Mouse (Mus musculus) limb, embryonic 13.5 days (tissue): ENCODE data around the gene Hspb9. TPM values are rescaled to one million over a fixed set of nuclear protein-coding genes. Genes with fewer than 3 reads are reported as not detected.

ENCODE experiments used
- ATAC-seq: fragments of 200-750 bp; cut with Nextera tagmentation; 2 replicates; pipeline ENCODE4 v1.8.0; 2017; ENCODE audit warnings: low read depth, moderate number of reproducible peaks, moderate TSS enrichment; ENCODE audit not compliant: low FRiP score
- H3K27ac ChIP-seq: fragments of 300-500 bp; sonication (generic); 2 replicates; pipeline ENCODE4 v1.5.1; 2015; ENCODE audit warnings: inconsistent platforms, mild to moderate bottlenecking, moderate library complexity
- H3K27me3 ChIP-seq: fragments of 300-500 bp; sonication (generic); 2 replicates; pipeline ENCODE4 v1.6.1; 2015; ENCODE audit warnings: mild to moderate bottlenecking, inconsistent platforms
- H3K36me3 ChIP-seq: fragments of 300-500 bp; sonication (generic); 2 replicates; pipeline ENCODE4 v1.6.1; 2015; ENCODE audit warnings: inconsistent platforms, mild to moderate bottlenecking, moderate library complexity
- H3K4me1 ChIP-seq: fragments of 300-500 bp; sonication (generic); 2 replicates; pipeline ENCODE4 v1.6.1; 2015; ENCODE audit warnings: inconsistent platforms
- H3K4me2 ChIP-seq: fragments of 300-500 bp; sonication (generic); replicated peaks from 2 replicates; pipeline ENCODE4 v1.6.1; 2015; ENCODE audit warnings: inconsistent platforms, mild to moderate bottlenecking, moderate library complexity
- H3K4me3 ChIP-seq: fragments of 300-500 bp; sonication (generic); 2 replicates; pipeline ENCODE4 v1.5.1; 2015; ENCODE audit warnings: moderate library complexity, mild to moderate bottlenecking, inconsistent platforms
- H3K9ac ChIP-seq: fragments of 300-500 bp; sonication (generic); 2 replicates; pipeline ENCODE4 v1.6.1; 2015; ENCODE audit warnings: mild to moderate bottlenecking, inconsistent platforms
- H3K9me3 ChIP-seq: fragments of 300-500 bp; sonication (generic); 2 replicates; pipeline ENCODE4 v1.6.1; 2016; ENCODE audit warnings: inconsistent platforms
- WGBS: fragments of 180-500 bp; shearing (Covaris S2); methylation state at CpG from one replicate; pipeline ENCODE4 v1.1.7; 2015; 5-methylcytosine and 5-hydroxymethylcytosine counted together
- polyA plus RNA-seq: library from polyadenylated mRNA; unstranded; fragments of >200 nt; fragmentation: Nextera tagmentation; extraction: Ambion mirVana; gene quantifications from 2 replicates; pipeline ENCODE4 v1.2.1, GENCODE M21; 2015

The Hspb9 gene
- polyA plus RNA-seq, 1 experiment from 2014 or later, result not detected

DNA sequence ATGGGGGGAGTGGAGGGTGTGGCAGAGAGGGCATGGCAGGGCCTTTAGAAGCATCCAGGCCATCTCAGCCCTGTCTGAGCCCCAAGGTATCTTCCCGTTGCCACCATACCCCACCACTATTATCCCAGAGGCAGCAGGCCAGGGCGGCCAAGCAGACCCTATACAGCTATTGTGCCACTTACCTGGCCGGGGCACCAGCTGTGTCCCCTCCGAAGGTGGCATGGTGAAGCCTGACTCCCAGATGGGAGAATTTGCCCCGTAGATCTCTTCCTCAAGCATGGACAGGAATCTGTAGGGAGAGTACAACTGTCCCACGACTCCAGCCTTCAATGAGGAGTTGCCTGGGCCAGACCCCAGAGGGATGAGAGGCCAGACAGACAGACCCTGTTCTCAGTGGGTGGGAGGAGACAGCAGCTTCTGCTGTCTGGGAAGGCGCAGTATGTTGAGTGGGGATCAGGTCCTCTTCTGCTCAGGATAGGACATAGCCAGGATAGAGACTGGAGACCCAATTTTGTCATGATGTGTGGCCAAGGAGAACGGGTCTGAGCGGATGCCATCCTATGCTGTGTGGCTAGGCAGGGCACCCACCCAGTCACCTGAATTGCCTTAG, 4.3 kb upstream of the Hspb9 start:
- no peaks in the 10 kb centered on the region for H3K27me3 ChIP-seq
- peaks cover 28% of the 10 kb centered on the region for H3K4me1 ChIP-seq
- no peak overlapping the region for H3K9ac ChIP-seq
- peaks cover 64% of the 10 kb centered on the region for H3K36me3 ChIP-seq
- no peak overlapping the region for H3K4me2 ChIP-seq
- no peak overlapping the region for H3K27ac ChIP-seq
- WGBS, result 94% methylated on average over 9 of the region's 9 CpGs
- no peaks in the 10 kb centered on the region for H3K9me3 ChIP-seq
- no peak for ATAC-seq
- H3K4me3 ChIP-seq, result no peak overlapping the region

DNA sequence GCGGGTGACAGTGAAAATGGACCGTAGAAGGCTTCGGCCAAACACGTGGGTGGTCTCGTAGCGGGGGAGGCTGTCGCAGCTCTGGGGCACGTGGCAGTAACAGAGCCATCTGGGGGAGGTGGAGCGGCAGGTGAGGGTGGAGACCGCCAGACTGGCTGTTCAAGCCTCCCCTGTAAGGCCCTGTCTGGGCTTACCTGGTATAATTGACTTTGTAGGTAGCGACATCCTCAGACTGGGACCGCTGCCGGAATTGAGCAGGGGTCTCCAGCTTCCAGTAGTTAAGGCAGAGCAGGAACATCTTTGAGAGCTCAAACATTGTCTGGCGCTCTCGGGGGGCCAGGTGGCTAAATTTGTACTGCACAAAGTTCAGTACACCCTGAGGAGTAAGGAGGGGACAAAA, 3.1 kb upstream of the Hspb9 start:
- Histone ChIP-seq H3K9me3 (no peaks in the 10 kb centered on the region), H3K27me3 (no peaks in the 10 kb centered on the region), H3K36me3 (peaks cover 60% of the 10 kb centered on the region), H3K4me1 (peaks cover 30% of the 10 kb centered on the region), H3K4me2 (no peak overlapping the region; the same call in 1 of the 2 replicates), H3K27ac (no peak overlapping the region), H3K4me3 (no peak overlapping the region), H3K9ac (no peak overlapping the region)
- no peak for ATAC-seq
- WGBS, result 92% methylated on average over 15 of the region's 15 CpGs

DNA sequence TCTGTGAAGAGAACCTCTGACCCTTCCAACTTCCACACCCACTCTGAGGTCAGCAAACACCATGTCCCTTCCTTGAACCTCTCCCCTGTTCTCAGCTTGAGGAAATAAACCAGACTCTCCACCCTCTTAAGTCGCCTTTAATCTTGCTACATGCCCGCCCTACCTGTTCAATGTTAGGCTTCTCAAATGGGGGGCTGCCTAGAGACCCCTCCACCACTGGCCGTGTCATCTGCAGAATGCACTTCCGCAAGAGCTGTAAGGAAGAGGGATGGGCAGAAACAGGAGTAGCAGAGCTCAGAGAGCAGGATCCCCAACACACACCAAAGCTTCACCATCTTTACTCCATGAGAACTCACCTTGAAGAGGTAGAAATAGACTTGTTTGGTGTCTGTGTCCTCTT, 2.7 kb upstream of the Hspb9 start:
- peaks cover 60% of the 10 kb centered on the region for H3K36me3 ChIP-seq
- H3K9me3 ChIP-seq, result no peaks in the 10 kb centered on the region
- H3K4me2 ChIP-seq, result peak overlapping the region; percentile 66; the same call in 1 of the 2 replicates
- 84% methylated on average over 4 of the region's 4 CpGs for whole genome bisulfite sequencing
- peak overlapping the region; percentile 95; the same call in 1 of the 2 replicates for H3K9ac ChIP-seq
- H3K27me3 ChIP-seq, result no peaks in the 10 kb centered on the region
- H3K27ac ChIP-seq, result no peak overlapping the region
- H3K4me3 ChIP-seq, result no peak overlapping the region
- ATAC-seq, result no peak
- H3K4me1 ChIP-seq, result peaks cover 30% of the 10 kb centered on the region

DNA sequence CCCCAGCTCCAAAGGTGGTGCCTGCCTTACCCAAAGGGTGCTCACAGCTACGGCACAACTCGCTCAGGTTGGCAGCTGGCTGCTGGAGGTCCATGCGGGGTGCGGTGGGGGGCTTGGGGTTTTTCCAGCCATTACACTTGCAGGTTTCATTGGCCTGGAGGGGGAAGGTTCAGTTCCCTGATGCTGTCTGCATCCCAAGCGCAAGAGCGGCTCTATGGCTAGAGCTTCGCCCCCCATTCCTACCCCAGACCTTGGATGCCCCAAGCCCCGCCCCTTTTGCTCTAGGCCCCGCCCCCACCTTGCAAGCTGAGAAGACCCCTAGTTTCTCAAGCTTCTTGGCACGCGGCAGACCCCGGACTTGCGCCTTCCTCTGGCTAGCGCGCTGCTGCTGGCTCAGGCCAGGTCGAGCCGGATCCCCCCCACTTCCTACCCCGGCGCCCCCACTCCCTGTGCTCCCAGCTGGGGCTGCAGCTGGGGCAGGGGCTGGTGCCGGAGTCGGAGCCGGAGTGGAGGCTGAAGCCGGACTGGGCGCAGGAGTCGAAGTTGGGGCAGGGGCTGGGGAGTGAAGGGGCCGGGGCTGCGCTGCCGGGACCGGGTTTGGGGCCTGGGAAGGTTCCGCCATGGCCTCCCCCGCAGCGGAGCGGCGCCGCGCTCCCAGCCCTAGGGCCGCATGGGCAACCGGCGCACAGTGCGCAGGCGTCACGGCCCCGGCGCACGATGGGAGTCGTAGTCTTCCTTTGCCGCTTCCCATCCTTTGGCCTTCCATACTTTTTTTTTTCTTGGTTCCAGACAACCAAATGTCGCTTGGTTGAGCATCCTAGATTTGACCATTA, 1.7 kb upstream of the Hspb9 start, which contains the start of gene Kat2a:
Kat2a (minus strand) TSS at position 683 of the 833 bp plus-strand sequence.
- WGBS, result 2% methylated on average over 41 of the region's 48 CpGs
- peak within 1 kb of the TSS; percentile 66 for H3K4me2 ChIP-seq
- peaks cover 30% of the 10 kb centered on the region for H3K4me1 ChIP-seq
- peaks cover 60% of the 10 kb centered on the region for H3K36me3 ChIP-seq
- no peaks in the 10 kb centered on the region for H3K27me3 ChIP-seq
- H3K9me3 ChIP-seq, result no peaks in the 10 kb centered on the region
- peak; percentile 92 for ATAC-seq
- peak within 1 kb of the TSS; percentile 95 for H3K9ac ChIP-seq
- H3K4me3 ChIP-seq, result peak within 1 kb of the TSS; percentile 94
- H3K27ac ChIP-seq, result peak within 1 kb of the TSS; percentile 85

DNA sequence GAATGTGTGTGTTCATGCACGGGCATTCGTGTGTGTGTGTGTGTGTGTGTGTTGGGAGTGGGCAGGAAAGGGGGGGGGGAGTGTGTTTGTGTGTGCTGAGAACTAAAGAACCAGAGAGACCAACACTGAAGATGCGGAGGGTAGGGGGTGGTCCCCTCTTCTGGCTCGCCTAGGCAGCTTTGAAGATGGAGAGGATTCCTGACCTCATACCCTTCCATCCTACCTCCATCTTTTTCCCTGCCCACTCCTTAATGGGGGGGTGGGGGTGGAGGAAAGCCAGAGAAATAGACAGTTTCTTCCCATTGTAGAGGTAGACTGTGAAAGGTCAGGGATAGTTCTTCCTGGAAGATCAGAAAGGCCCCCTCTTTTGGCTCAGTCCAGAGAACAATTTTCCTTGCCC, 476 bp upstream of the Hspb9 start:
- no peaks in the 10 kb centered on the region for H3K9me3 ChIP-seq
- no peak for ATAC-seq
- H3K4me1 ChIP-seq, result peaks cover 30% of the 10 kb centered on the region
- H3K9ac ChIP-seq, result peak overlapping the region; percentile 67; the same call in 1 of the 2 replicates
- H3K27ac ChIP-seq, result peak overlapping the region; percentile 33; the same call in 1 of the 2 replicates
- no peaks in the 10 kb centered on the region for H3K27me3 ChIP-seq
- peak overlapping the region; percentile 33 for H3K4me3 ChIP-seq
- peaks cover 60% of the 10 kb centered on the region for H3K36me3 ChIP-seq
- 76% methylated on average over 4 of the region's 4 CpGs for WGBS
- peak overlapping the region; percentile 61 for H3K4me2 ChIP-seq

DNA sequence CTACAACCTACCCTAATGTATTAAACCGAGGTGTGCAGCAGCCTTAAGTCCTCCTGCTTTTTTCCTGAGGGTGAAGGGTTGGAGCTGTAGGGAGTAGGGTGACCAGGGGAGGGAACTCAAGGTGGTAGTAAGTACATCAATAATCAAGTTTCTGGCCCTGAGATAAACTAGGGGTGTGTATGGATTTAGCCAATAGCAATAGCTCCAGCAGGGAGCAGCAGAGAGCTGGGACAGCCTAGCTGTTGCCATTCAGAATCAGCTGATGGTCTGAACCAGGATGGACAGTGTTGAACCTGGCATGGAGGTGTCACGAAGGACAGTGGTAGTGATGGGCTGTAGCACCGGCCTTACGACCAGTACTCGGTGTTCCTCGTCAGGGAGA, 875 bp downstream of the Hspb9 start:
- Histone ChIP-seq H3K4me3 (no peak overlapping the region), H3K9me3 (no peaks in the 10 kb centered on the region), H3K27me3 (no peaks in the 10 kb centered on the region), H3K4me2 (peak overlapping the region; percentile 61), H3K36me3 (peaks cover 60% of the 10 kb centered on the region), H3K9ac (peak overlapping the region; percentile 67; the same call in 1 of the 2 replicates), H3K27ac (no peak overlapping the region), H3K4me1 (peaks cover 30% of the 10 kb centered on the region)
- ATAC-seq, result no peak
- 45% methylated on average over 6 of the region's 6 CpGs for WGBS

DNA sequence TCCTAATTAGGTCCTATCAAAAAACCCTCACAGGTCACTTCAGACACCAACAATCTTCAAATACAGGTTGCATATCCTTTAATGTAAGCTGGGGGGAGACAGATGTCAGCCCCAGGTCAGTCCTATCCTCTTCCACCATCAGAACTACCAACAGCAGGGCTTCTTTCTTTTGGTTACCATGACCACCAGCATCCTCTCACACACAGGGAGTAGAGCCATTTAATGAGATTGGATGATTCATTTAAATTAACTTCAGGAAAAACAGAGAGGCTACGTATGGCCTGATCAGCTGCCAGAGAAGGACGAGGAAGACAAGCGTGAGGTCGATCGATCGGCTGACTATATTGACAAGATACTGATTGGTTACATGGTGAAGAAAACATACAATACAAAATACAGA, 1.3 kb downstream of the Hspb9 start:
- H3K27ac ChIP-seq, result no peak overlapping the region
- H3K9ac ChIP-seq, result no peak overlapping the region
- no peak for ATAC-seq
- H3K4me1 ChIP-seq, result peaks cover 30% of the 10 kb centered on the region
- no peaks in the 10 kb centered on the region for H3K27me3 ChIP-seq
- H3K36me3 ChIP-seq, result peaks cover 60% of the 10 kb centered on the region
- no peaks in the 10 kb centered on the region for H3K9me3 ChIP-seq
- 90% methylated on average over 6 of the region's 6 CpGs for WGBS
- no peak overlapping the region for H3K4me2 ChIP-seq
- H3K4me3 ChIP-seq, result no peak overlapping the region

DNA sequence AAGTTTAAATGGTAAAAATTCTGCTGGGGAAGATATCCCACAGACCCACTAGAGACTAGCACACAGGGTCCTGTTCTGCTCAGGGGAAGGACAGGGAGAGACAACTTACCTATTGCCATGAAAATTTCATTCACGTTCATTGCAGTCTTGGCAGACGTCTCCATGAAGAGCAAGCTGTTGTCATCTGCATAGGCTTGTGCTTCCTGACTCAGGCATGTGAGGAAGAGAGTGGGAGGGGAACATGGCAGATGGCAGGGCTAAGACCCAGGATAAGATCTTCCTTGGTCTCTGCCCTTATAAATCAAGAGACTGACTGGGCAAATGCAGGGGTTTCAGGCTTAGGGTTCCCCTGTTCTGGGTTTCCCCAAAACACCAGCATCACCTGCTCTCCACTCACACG, 3.0 kb downstream of the Hspb9 start:
- Histone ChIP-seq H3K9me3 (no peaks in the 10 kb centered on the region), H3K4me3 (no peak overlapping the region), H3K27ac (no peak overlapping the region), H3K4me1 (peaks cover 22% of the 10 kb centered on the region), H3K9ac (no peak overlapping the region), H3K4me2 (no peak overlapping the region), H3K27me3 (no peaks in the 10 kb centered on the region), H3K36me3 (peaks cover 54% of the 10 kb centered on the region)
- WGBS, result 90% methylated on average over 3 of the region's 3 CpGs
- ATAC-seq, result no peak

DNA sequence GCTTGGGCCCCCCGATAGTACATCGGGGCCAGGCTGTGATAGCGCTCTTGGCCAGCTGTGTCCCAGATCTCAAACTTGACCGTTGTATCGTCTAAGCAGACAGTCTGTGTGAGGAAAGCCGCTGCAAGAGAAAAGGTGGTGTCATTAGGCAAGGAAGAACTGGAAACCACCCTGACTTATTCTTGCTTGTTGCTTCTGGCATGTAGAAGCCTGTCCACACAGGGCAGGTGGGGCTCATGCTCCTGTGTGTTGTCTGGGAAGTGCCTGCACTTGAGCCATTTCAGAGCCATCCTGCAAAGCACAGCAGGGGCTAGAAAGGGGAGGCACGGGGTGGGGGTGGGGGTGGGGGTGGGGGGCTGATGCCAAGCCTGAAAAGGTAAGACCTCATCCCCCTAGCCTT, 4.8 kb downstream of the Hspb9 start:
- no peak overlapping the region for H3K4me2 ChIP-seq
- peaks cover 13% of the 10 kb centered on the region for H3K4me1 ChIP-seq
- H3K27ac ChIP-seq, result no peak overlapping the region
- no peaks in the 10 kb centered on the region for H3K9me3 ChIP-seq
- H3K27me3 ChIP-seq, result no peaks in the 10 kb centered on the region
- 84% methylated on average over 7 of the region's 7 CpGs for WGBS
- H3K4me3 ChIP-seq, result no peak overlapping the region
- no peak overlapping the region for H3K9ac ChIP-seq
- H3K36me3 ChIP-seq, result peaks cover 54% of the 10 kb centered on the region
- no peak for ATAC-seq

DNA sequence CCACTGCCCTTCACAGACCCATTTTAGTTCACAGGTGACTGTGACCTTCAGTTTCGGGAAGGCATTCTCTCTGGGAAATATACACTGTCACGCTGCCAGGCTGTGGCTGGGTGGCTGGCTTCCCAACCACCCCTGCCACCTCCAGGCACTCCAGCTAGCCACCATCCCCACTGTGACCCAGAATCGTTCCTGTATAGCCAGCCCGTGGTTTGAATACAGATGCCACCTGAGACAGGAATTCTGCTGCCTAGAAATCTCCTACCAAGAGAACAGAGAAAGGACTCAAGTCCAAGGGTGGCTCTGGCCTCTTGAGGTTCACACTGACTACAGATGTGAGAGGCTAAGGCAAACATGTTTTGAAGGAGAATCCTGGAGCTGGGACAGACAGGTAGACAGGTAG, 5.2 kb downstream of the Hspb9 start:
- no peak for ATAC-seq
- peaks cover 54% of the 10 kb centered on the region for H3K36me3 ChIP-seq
- no peak overlapping the region for H3K27ac ChIP-seq

DNA sequence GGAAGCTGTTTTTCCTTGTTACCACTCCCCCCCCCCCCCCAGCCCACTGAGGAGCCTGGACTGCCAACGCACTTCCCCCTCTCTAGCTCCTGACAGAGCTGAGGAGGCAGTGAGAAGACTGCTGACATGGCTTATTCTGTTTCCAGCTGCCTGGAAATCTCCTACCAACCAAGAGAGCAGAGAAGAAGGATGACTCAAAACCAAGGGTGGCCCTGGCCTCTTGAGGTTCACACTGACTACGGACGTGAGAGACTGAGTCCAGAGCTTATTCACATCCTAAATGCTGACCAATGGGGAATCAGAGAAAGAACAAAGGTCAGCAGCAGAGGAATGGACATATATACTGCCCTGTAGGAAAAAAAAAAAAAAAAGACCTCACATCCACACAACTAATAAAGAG, 5.7 kb downstream of the Hspb9 start:
- Histone ChIP-seq H3K9me3 (no peaks in the 10 kb centered on the region), H3K4me1 (peaks cover 5% of the 10 kb centered on the region), H3K27ac (no peak overlapping the region), H3K36me3 (peaks cover 54% of the 10 kb centered on the region), H3K27me3 (no peaks in the 10 kb centered on the region), H3K4me2 (no peak overlapping the region), H3K4me3 (no peak overlapping the region), H3K9ac (no peak overlapping the region)
- WGBS, result 85% methylated on average over 3 of the region's 3 CpGs
- ATAC-seq, result no peak

More for the DNA sequence above, 5.2 kb downstream of the Hspb9 start:
- H3K9ac ChIP-seq, result no peak overlapping the region
- no peak overlapping the region for H3K4me3 ChIP-seq
- 86% methylated on average over 4 of the region's 4 CpGs for WGBS
- no peaks in the 10 kb centered on the region for H3K9me3 ChIP-seq
- H3K27me3 ChIP-seq, result no peaks in the 10 kb centered on the region
- H3K4me1 ChIP-seq, result peaks cover 9% of the 10 kb centered on the region
- no peak overlapping the region for H3K4me2 ChIP-seq

DNA sequence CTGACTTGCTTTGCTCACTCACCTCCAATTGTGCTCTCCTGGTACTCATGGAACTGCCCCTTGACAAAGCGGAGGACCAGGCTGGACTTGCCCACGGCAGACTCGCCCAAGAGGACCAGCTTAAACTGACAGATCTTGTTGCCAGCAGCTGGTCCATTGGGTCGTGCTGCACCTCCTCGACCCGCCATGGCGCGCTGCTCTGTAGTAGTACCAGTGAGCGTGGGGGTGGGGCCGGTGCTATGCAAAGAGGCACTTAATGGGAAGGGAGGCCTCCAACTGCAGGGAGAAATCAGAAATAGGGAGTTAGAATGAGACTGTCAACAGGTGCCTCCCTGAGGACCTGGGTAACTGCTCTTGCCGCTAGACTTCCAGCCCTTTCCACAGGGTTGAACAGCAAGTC, 6.2 kb downstream of the Hspb9 start:
- H3K36me3 ChIP-seq, result peaks cover 52% of the 10 kb centered on the region
- H3K4me2 ChIP-seq, result no peak overlapping the region
- H3K4me1 ChIP-seq, result peaks cover 3% of the 10 kb centered on the region
- WGBS, result 90% methylated on average over 11 of the region's 11 CpGs
- no peaks in the 10 kb centered on the region for H3K9me3 ChIP-seq
- H3K9ac ChIP-seq, result no peak overlapping the region
- no peak for ATAC-seq
- H3K27me3 ChIP-seq, result no peaks in the 10 kb centered on the region
- no peak overlapping the region for H3K27ac ChIP-seq
- H3K4me3 ChIP-seq, result no peak overlapping the region
